Mouse (Mus musculus): ENCODE data around the gene Tet3. TPM values are rescaled to one million over a fixed set of nuclear protein-coding genes. Genes with fewer than 3 reads are reported as not detected.

Gene Tet3
- total and polyA plus RNA-seq, 2 experiments from 2014 or later, result 27.7 to 49.4 TPM

DNA sequence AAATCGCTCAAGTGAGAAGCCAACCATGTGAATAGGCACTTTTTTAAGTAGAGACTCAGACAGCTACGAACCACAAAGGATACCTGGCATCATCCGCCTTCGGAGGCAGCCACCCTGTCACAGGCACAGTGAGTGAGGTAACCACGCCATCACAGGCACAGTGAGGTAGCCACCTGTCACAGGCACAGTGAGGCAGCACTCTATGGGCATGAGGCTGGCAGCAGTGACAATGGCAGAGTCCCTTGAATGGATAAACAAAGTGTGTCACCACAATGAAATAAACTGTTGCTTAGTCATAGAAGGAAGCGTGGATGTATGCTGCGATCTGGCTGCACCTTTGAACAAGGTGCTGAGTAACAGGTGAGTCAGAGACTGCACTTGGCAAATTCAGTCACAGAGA lies 19.7 kb upstream of the Tet3 start:
- ATAC-seq (no peak), DNase-seq (no peak)
- H3K4me3 ChIP-seq (ENCODE audit: low read depth, low read length), result no peak overlapping the region
- no peaks in the 10 kb centered on the region for H3K4me1 ChIP-seq (ENCODE audit: insufficient read depth)
- no peaks in the 10 kb centered on the region for H3K27me3 ChIP-seq (ENCODE audit: insufficient read depth, low read length)
- H3K36me3 ChIP-seq (ENCODE audit: insufficient read depth), result peaks cover 29% of the 10 kb centered on the region
- H3K9ac ChIP-seq, result no peak overlapping the region
- no peaks in the 10 kb centered on the region for H3K9me3 ChIP-seq (ENCODE audit: low read length)
- no peak overlapping the region for H3K27ac ChIP-seq (ENCODE audit: low read depth, low read length)
- no peak for TF ChIP-seq CTCF (IDR thresholded peaks at IDR 0.05; ENCODE audit: low read depth)
- 91% methylated on average over 7 of the region's 7 CpGs for WGBS
- no peak overlapping the region for H3K4me2 ChIP-seq (ENCODE audit: low read depth)

DNA sequence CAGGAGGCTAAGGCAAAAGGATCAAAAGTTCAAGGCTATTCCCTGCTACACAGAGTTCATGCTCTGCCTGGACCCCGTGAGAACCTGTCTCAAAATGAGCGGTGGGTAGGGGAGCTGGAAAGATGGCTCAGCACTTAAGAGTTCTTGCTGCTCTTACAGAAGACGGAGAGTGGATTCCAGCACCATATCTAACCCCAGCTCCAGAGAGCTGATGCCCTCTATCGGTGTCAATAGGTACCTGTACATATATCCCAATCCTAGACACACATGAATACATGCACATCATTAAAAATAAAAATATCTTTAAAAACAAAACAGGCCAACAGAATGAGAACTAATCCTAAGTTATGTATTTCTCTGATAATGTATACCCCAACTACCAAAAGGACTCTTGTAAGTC lies 19.3 kb upstream of the Tet3 start:
- TF ChIP-seq CTCF (IDR thresholded peaks at IDR 0.05; ENCODE audit: low read depth), result peak; percentile 29; the same call in 1 of the 2 replicates
- ATAC-seq, result 0 out of 2 replicates have a peak, but pooled peaks have one; percentile 25
- Histone ChIP-seq H3K4me3 (ENCODE audit: low read depth, low read length) (no peak overlapping the region), H3K27ac (ENCODE audit: low read depth, low read length) (no peak overlapping the region), H3K27me3 (ENCODE audit: insufficient read depth, low read length) (no peaks in the 10 kb centered on the region), H3K4me1 (ENCODE audit: insufficient read depth) (no peaks in the 10 kb centered on the region), H3K4me2 (ENCODE audit: low read depth) (no peak overlapping the region), H3K36me3 (ENCODE audit: insufficient read depth) (peaks cover 29% of the 10 kb centered on the region), H3K9ac (no peak overlapping the region), H3K9me3 (ENCODE audit: low read length) (no peaks in the 10 kb centered on the region)
- 74% methylated on average over 4 of the region's 4 CpGs for WGBS
- DNase-seq, result no peak

DNA sequence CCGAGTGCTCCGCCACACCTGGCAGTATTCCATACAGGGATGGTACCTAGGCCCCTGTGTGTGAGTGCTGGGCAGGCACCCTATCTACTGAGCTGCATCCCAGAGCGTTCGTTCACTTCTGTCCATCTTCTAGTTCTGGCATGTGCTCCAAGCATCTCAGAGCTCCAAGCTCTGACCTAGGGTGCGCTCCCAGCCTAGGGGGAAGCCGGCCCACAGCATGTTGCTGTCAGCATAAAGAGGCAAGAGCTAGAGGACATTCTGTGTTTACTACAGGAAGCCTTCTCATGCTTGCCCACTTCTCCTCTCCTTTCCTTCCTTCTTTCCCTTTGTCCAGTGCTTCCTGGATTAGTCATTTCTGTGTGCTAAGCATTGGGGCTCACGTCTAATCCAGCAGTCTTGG lies 16.5 kb upstream of the Tet3 start:
- 74% methylated on average over 7 of the region's 7 CpGs for WGBS
- DNase-seq (no peak), ATAC-seq (no peak)
- H3K9ac ChIP-seq, result no peak overlapping the region
- no peak for TF ChIP-seq CTCF (IDR thresholded peaks at IDR 0.05; ENCODE audit: low read depth)
- H3K9me3 ChIP-seq (ENCODE audit: low read length), result no peaks in the 10 kb centered on the region
- H3K27me3 ChIP-seq (ENCODE audit: insufficient read depth, low read length), result no peaks in the 10 kb centered on the region
- no peak overlapping the region for H3K4me2 ChIP-seq (ENCODE audit: low read depth)
- no peak overlapping the region for H3K27ac ChIP-seq (ENCODE audit: low read depth, low read length)
- peaks cover 10% of the 10 kb centered on the region for H3K36me3 ChIP-seq (ENCODE audit: insufficient read depth)
- no peaks in the 10 kb centered on the region for H3K4me1 ChIP-seq (ENCODE audit: insufficient read depth)
- H3K4me3 ChIP-seq (ENCODE audit: low read depth, low read length), result no peak overlapping the region

DNA sequence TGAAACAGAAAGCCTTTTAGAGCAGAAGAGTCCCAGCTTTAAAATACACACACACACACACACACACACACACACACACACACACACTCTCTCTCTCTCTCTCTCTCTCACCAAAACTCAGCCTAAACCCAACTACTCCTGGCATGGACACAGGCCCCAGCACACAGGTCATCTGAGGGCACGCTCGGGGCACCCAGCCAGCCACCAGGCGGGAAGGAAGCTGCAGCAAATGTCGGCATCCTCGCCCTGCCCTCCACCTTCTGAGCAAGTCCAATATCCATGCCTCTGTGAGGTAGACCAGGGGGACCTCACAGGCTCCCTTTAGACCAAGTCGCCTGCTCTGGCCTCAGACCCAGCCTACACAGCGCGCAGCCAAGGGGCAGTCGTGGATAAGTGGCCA lies 14.4 kb upstream of the Tet3 start:
- WGBS, result 79% methylated on average over 9 of the region's 9 CpGs
- no peaks in the 10 kb centered on the region for H3K36me3 ChIP-seq (ENCODE audit: insufficient read depth)
- no peaks in the 10 kb centered on the region for H3K27me3 ChIP-seq (ENCODE audit: insufficient read depth, low read length)
- H3K4me2 ChIP-seq (ENCODE audit: low read depth), result no peak overlapping the region
- TF ChIP-seq CTCF (IDR thresholded peaks at IDR 0.05; ENCODE audit: low read depth), result no peak
- H3K9ac ChIP-seq, result no peak overlapping the region
- no peaks in the 10 kb centered on the region for H3K4me1 ChIP-seq (ENCODE audit: insufficient read depth)
- H3K27ac ChIP-seq (ENCODE audit: low read depth, low read length), result no peak overlapping the region
- no peak overlapping the region for H3K4me3 ChIP-seq (ENCODE audit: low read depth, low read length)
- DNase-seq (no peak), ATAC-seq (no peak)
- H3K9me3 ChIP-seq (ENCODE audit: low read length), result no peaks in the 10 kb centered on the region

DNA sequence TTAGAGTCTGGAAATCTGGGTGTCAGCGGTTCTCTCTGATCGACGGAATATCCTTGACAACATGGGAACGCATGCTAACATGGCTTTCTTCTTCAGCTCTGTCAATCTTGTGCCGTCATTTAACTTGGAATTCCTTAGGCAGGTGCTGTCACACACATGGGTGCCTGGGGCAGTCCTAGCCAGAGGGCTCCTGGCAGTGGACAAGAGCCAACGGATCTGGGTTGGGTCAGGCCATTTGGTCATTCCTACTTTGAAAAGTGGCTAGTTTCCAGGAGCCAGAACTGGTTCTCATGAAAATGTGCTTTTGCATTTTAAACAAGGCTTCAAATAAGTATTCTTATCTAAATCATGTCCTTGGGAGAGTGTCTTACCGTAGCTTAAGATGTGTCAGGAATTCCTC lies 12.9 kb upstream of the Tet3 start:
- H3K4me1 ChIP-seq (ENCODE audit: insufficient read depth), result no peaks in the 10 kb centered on the region
- no peak for ATAC-seq
- WGBS, result 88% methylated on average over 7 of the region's 7 CpGs
- no peaks in the 10 kb centered on the region for H3K36me3 ChIP-seq (ENCODE audit: insufficient read depth)
- DNase-seq, result no peak
- no peaks in the 10 kb centered on the region for H3K27me3 ChIP-seq (ENCODE audit: insufficient read depth, low read length)
- no peak overlapping the region for H3K27ac ChIP-seq (ENCODE audit: low read depth, low read length)
- TF ChIP-seq CTCF (IDR thresholded peaks at IDR 0.05; ENCODE audit: low read depth), result no peak
- no peak overlapping the region for H3K4me3 ChIP-seq (ENCODE audit: low read depth, low read length)
- no peaks in the 10 kb centered on the region for H3K9me3 ChIP-seq (ENCODE audit: low read length)
- no peak overlapping the region for H3K9ac ChIP-seq
- no peak overlapping the region for H3K4me2 ChIP-seq (ENCODE audit: low read depth)

GRCm38 (mm10) chr6:83464011-83464410 lies 5.1 kb upstream of the Tet3 start:
- no peak overlapping the region for H3K9ac ChIP-seq
- ATAC-seq, result no peak
- TF ChIP-seq CTCF (IDR thresholded peaks at IDR 0.05; ENCODE audit: low read depth), result no peak

DNA sequence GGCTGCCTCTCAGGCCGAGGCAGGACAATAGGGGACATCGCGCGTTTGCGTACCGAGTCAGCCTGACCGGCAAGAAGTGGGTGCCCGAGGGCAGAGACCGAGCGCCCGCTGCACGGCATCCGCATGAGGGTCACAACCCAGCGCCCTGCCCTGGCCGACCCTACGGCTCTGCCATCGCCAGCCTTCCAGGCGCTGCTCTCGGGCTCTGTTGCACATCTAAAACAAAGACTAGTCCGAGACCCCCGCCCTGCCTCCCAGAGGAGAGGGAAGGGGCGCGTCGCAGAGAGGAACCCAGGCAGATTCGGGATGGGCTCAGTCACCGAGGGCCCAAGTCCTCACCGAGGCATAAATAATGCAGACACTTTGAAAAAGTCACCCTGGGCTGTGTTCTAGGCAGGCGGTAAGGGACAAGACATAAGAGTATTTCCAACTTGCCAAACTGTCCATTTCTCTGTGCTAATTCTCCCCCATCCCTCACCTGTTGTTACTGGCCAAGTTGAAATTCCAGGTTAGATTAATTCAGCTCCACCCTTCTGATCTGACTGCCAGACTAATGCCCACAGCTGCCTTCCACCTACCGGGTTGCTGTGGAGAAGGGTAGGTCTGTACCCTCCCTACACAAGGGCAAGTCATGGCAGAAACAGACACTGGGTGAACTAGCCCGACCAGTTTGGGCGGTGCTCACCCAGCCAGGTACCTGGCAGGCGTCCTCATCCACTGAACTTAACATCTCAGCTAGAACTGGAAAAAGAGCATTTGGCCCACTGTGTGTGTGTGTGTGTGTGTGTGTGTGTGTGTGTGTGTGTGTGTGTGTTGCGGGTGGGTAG lies 1.7 kb downstream of the Tet3 start:
- WGBS, result 5% methylated on average over 33 of the region's 33 CpGs
- Histone ChIP-seq H3K4me1 (ENCODE audit: insufficient read depth) (peaks cover 27% of the 10 kb centered on the region), H3K4me2 (ENCODE audit: low read depth) (peak overlapping the region; percentile 95), H3K9me3 (ENCODE audit: low read length) (no peaks in the 10 kb centered on the region), H3K4me3 (ENCODE audit: low read depth, low read length) (peak overlapping the region; percentile 79), H3K27ac (ENCODE audit: low read depth, low read length) (peak overlapping the region; percentile 95), H3K9ac (peak overlapping the region; percentile 87), H3K36me3 (ENCODE audit: insufficient read depth) (no peaks in the 10 kb centered on the region), H3K27me3 (ENCODE audit: insufficient read depth, low read length) (no peaks in the 10 kb centered on the region)
- DNase-seq (no peak), ATAC-seq (peak; percentile 39)
- TF ChIP-seq CTCF (IDR thresholded peaks at IDR 0.05; ENCODE audit: low read depth), result no peak

More at GRCm38 (mm10) chr6:83464011-83464410, 5.1 kb upstream of the Tet3 start:
- Histone ChIP-seq H3K9me3 (ENCODE audit: low read length) (no peaks in the 10 kb centered on the region), H3K4me3 (ENCODE audit: low read depth, low read length) (no peak overlapping the region), H3K36me3 (ENCODE audit: insufficient read depth) (no peaks in the 10 kb centered on the region), H3K27me3 (ENCODE audit: insufficient read depth, low read length) (no peaks in the 10 kb centered on the region), H3K27ac (ENCODE audit: low read depth, low read length) (no peak overlapping the region), H3K4me2 (ENCODE audit: low read depth) (no peak overlapping the region), H3K4me1 (ENCODE audit: insufficient read depth) (no peaks in the 10 kb centered on the region)
- DNase-seq, result no peak

All from forebrain, postnatal 0 days (tissue).